Mouse (Mus musculus) adrenal gland, adult 18-20 months (tissue): ENCODE data around the gene Ppp1r12b. TPM values are rescaled to one million over a fixed set of nuclear protein-coding genes. Genes with fewer than 3 reads are reported as not detected.
"Not testable (repeated sequence)": the region's sequence is repeated elsewhere in the genome, so short reads cannot be mapped to it uniquely, and the experiment has no call there.

Experiments
- DNase-seq, 2 experiments: peaks; one replicate each; pipeline ENCODE4 v3.0.0; 2021 to 2022; ENCODE audit warnings: low spot score in 2 of 2
- total RNA-seq, 2 experiments: library from RNA; stranded (reverse); gene quantifications; 1 replicate in 1 of 2; 2 replicates in 1 of 2; pipeline ENCODE4 v1.2.3; 2021

The Ppp1r12b gene
- total RNA-seq, 2 experiments from 2014 or later, result 10.7 to 12.1 TPM

DNA sequence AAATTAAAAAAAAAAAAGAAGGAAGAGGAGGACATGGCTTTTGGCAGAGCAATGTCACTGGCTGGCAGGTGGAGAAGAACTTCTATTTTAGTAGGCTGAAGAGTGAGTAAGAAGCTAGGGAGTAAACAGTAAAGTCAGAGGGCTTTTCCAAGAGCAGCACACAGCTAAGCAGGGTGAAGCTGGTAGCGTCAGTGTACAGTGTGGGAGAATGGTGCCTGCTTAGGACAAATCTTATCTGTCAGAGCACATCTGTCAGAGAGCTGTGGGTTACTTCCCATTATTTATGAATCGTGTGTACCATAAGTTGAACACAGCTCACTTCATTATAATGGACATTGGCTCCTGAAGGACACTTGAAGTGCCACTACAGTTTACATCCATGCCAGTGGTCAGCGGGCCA, 102.9 kb downstream of the Ppp1r12b start:
- DNase-seq, result no peak

- no peak for DNase-seq
Measured at GRCm38 (mm10) chr1:134851211-134851610, 104.5 kb downstream of the Ppp1r12b start.

GRCm38 (mm10) chr1:134850361-134850760, 105.4 kb downstream of the Ppp1r12b start:
- DNase-seq, result no peak

GRCm38 (mm10) chr1:134847851-134848250, 107.9 kb downstream of the Ppp1r12b start:
- DNase-seq, result no peak

DNA sequence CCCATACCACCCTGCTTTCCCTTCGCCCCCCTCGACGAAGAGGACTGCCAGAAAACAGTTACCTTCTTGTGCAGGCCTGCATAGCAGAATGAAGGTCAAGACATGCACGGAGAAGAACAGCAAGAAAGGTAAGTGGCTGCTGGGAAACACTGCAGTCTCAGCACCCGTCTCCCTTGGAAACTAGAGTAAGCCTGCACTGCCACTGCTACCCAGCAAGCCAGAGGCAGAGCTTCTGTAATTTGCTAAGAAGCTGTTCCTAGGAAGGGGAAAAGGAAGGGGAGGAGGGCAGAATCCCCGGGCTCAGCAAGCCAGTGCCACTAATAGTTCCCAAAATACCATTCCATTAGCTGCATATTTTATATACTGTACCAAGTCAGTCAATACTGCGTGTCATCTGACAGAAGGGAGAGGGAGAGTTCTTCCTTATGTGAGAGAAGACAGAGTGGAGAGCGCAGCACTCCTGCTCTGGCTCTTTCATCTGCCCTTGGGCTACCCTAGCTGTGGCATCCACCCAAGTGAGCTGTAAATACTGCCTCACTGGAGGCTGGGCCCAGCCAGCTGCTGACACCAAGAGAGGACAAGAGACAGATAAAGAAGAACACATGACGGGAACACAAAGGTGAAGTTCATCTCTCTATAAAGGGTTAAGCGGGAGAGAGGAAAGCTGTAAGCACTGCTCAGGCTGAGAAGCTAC, 109.3 kb downstream of the Ppp1r12b start:
- no peak for DNase-seq

- DNase-seq, result no peak
Measured at GRCm38 (mm10) chr1:134843369-134843768, 112.4 kb downstream of the Ppp1r12b start.

DNA sequence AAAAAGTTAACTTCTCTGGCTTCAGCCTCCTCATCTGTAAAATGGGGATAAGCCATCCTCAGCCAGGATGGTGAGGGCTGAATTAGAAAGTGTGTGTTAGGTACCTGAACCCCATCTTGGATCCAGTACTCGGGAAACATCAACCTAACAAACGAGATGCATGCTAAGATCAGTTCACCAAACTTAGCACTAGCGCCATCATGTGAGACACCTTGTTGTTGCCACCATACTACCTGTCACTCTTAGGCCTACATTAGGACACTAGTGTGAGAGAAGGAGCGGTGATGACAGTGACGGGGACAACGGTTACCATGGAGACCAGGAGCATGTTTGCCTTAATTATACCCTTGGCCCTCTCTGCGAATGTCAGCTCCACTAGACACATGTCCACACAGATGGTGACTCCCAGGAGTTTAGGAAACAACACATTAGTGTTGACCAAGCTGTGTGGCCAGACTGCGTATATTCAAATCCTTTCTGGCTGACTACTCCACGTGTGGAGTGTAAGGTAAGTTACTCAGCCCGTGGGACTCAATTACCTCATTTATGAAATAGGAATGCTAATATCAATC, 118.7 kb downstream of the Ppp1r12b start:
- no peak for DNase-seq

DNA sequence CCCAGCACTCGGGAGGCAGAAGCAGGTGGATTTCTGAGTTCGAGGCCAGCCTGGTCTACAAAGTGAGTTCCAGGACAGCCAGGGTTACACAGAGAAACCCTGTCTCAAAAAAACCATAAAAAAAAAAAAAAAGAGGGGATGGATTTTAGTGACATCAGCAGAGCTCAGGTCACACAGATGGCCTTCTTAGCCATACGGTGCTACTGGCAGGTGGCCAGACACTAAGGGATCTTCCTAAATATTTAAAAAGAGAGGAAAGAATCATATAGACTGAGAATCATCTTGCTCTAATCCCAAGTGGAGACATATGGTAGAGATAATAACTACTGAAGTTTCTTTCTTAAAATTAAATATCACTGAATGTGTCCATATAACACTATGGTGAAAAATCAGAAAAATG, 124.9 kb downstream of the Ppp1r12b start:
- DNase-seq, result not testable (repeated sequence)

- DNase-seq, result no peak
Measured at GRCm38 (mm10) chr1:134829635-134830034, 126.1 kb downstream of the Ppp1r12b start.

GRCm38 (mm10) chr1:134824896-134825295, 130.8 kb downstream of the Ppp1r12b start:
- no peak for DNase-seq

GRCm38 (mm10) chr1:134823842-134824241, 131.9 kb downstream of the Ppp1r12b start:
- no peak for DNase-seq

DNA sequence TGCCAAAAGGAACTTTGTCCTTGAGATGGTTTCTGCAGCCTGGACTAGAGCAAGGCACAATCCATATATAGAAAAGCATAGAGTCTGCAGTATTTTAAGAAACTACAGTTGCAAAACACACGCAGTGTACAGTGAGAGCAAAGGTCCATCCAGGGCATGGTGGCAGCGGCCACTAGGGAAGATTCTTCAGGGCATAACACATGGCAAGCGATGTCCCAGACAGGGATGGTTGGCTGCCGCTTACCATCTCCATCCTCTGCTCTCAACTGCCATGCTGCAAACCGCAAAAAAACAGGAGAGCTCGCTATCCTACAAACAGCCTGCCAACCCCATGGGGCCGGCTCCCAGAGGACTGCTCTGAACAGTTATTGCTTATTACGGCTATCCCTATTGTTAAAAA, 132.4 kb downstream of the Ppp1r12b start:
- DNase-seq, result no peak

GRCm38 (mm10) chr1:134820882-134821281, 134.9 kb downstream of the Ppp1r12b start:
- DNase-seq, result no peak

DNA sequence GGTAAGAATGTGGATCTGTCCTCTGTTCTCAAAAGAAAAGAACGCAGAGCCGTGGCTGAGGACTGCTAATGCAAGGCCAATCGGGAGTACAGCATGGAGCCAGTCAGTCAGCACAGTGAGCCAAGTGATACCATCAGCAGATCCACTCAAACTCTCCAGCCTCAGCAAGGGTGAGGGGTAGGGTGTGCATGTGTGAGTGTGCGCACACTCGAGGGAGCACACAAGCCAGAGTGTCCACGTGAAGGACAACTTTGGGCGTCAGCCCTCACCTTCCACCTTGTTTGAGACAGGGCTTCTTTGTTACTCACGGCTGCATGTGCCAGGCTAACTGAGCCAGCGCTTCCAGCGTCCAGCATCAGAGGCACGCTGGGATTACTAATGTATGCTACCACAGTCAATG, 136.5 kb downstream of the Ppp1r12b start:
- DNase-seq, result no peak

GRCm38 (mm10) chr1:134818716-134819115, 137.0 kb downstream of the Ppp1r12b start:
- no peak for DNase-seq

GRCm38 (mm10) chr1:134817916-134818595, 137.7 kb downstream of the Ppp1r12b start:
- no peak for DNase-seq

- no peak for DNase-seq
Measured at GRCm38 (mm10) chr1:134817120-134817519, 138.6 kb downstream of the Ppp1r12b start.

DNA sequence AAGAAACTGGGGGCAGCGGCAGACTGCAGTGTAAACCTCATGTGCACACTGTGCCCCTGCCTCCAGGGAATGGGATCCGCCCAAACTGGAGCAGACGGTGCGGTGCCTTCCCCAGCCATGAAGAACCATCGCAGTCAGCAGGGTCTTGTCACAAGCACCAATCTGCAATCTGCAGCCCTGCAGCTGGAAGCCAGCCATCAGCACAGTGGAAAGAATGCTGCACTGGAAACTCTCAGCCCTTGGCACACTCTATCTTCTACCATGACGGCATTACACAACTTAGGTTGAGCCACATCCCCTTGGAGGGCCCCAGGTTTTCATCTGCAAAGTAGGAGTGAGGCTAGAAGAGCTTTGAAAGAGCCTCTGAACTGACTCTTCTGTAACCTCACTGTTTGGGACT, 139.1 kb downstream of the Ppp1r12b start:
- peak; percentile 41 to 51 for DNase-seq

- no peak for DNase-seq
Measured at GRCm38 (mm10) chr1:134815748-134816147, 140.0 kb downstream of the Ppp1r12b start.

- no peak for DNase-seq
Measured at GRCm38 (mm10) chr1:134805471-134805870, 150.3 kb downstream of the Ppp1r12b start.

- DNase-seq, result no peak
Measured at GRCm38 (mm10) chr1:134804373-134804772, 151.4 kb downstream of the Ppp1r12b start.
